In genomic region chr10:100160532-100160852, GRCm38 (mm10) we compare ENCODE assay signal across 8 mouse cellular contexts.
DNase-seq lines count a peak whose midpoint lies in the region; ATAC-seq and TF ChIP-seq lines count a peak whose summit lies in the region.

No protein-coding gene starts in this region.

- H3K79me2 ChIP-seq in heart, adult 2 months (replicated peaks; ENCODE audit: control insufficient read depth, insufficient read depth, low read length) = no peaks in the 10 kb centered on the region
- no peaks in the 10 kb centered on the region for H3K79me2 ChIP-seq in liver, adult 2 months (ENCODE audit: control insufficient read depth, insufficient read depth, low read length)

- no peak for TF ChIP-seq CTCF in heart, adult 2 months (IDR thresholded peaks at IDR 0.05)
- no peak for TF ChIP-seq CTCF in liver, adult 2 months (IDR thresholded peaks at IDR 0.05; ENCODE audit: low read depth, low read length)

- 24% methylated on average over 4 of the region's 4 CpGs for WGBS in heart, adult 2 months
- WGBS in liver, adult 2 months = 46% methylated on average over 4 of the region's 4 CpGs
- WGBS in intestine, embryonic 16.5 days = 43% methylated on average over 4 of the region's 4 CpGs
- 47% methylated on average over 4 of the region's 4 CpGs for WGBS in stomach, embryonic 14.5 days
- 71% methylated on average over 4 of the region's 4 CpGs for WGBS in forebrain, embryonic 15.5 days

- peaks cover 6% of the 10 kb centered on the region for H3K36me3 ChIP-seq in heart, adult 2 months (ENCODE audit: control insufficient read depth, insufficient read depth, low read length)
- H3K36me3 ChIP-seq in liver, adult 2 months (ENCODE audit: control insufficient read depth, insufficient read depth, low read length) = no peaks in the 10 kb centered on the region
- H3K36me3 ChIP-seq in intestine, embryonic 16.5 days (ENCODE audit: control insufficient read depth, insufficient read depth, low read length) = no peaks in the 10 kb centered on the region
- H3K36me3 ChIP-seq in stomach, embryonic 14.5 days (ENCODE audit: control insufficient read depth, insufficient read depth, low read length) = no peaks in the 10 kb centered on the region
- no peaks in the 10 kb centered on the region for H3K36me3 ChIP-seq in forebrain, embryonic 15.5 days

- no peak for TF ChIP-seq EP300 in heart, adult 2 months (IDR thresholded peaks at IDR 0.05; ENCODE audit: insufficient read depth, low read depth, low read length)

- no peak for DNase-seq in heart, adult 2 months
- DNase-seq in heart, postnatal 14 days = no peak
- peak; percentile 18 for DNase-seq in liver, adult 2 months (ENCODE audit: extremely low read depth, low read depth, low spot score)
- no peak for DNase-seq in liver
- DNase-seq in left cerebral cortex, adult 18-20 months (ENCODE audit: low spot score in 2 of 2) = no peak

- H3K27me3 ChIP-seq in heart, adult 2 months (ENCODE audit: control insufficient read depth, insufficient read depth, low read length) = no peaks in the 10 kb centered on the region
- H3K27me3 ChIP-seq in liver, adult 2 months (ENCODE audit: control insufficient read depth, insufficient read depth, low read length) = no peaks in the 10 kb centered on the region
- H3K27me3 ChIP-seq in intestine, embryonic 16.5 days (replicated peaks; ENCODE audit: control insufficient read depth, insufficient read depth, low read length) = no peaks in the 10 kb centered on the region
- H3K27me3 ChIP-seq in stomach, embryonic 14.5 days (ENCODE audit: control insufficient read depth, insufficient read depth, low read length) = no peaks in the 10 kb centered on the region
- no peaks in the 10 kb centered on the region for H3K27me3 ChIP-seq in forebrain, embryonic 15.5 days

- H3K27ac ChIP-seq in heart, adult 2 months = peak overlapping the region; percentile 86
- peak overlapping the region; percentile 56; the same call in 1 of the 2 replicates for H3K27ac ChIP-seq in liver, adult 2 months (replicated peaks; ENCODE audit: insufficient read depth, low read depth, low read length)
- H3K27ac ChIP-seq in intestine, embryonic 16.5 days (ENCODE audit: low read length) = no peak overlapping the region
- peak overlapping the region; percentile 52; the same call in 1 of the 2 replicates for H3K27ac ChIP-seq in stomach, embryonic 14.5 days (ENCODE audit: low read length)
- no peak overlapping the region for H3K27ac ChIP-seq in forebrain, embryonic 15.5 days (replicated peaks)

- peaks cover 13% of the 10 kb centered on the region; the same call in 1 of the 2 replicates for H3K4me1 ChIP-seq in heart, adult 2 months (ENCODE audit: control insufficient read depth, insufficient read depth, low read length)
- H3K4me1 ChIP-seq in liver, adult 2 months (ENCODE audit: control insufficient read depth, insufficient read depth, low read length) = no peaks in the 10 kb centered on the region
- no peaks in the 10 kb centered on the region for H3K4me1 ChIP-seq in intestine, embryonic 16.5 days (ENCODE audit: control insufficient read depth, insufficient read depth, low read length)
- no peaks in the 10 kb centered on the region for H3K4me1 ChIP-seq in stomach, embryonic 14.5 days (ENCODE audit: control insufficient read depth, insufficient read depth, low read length)
- no peaks in the 10 kb centered on the region for H3K4me1 ChIP-seq in forebrain, embryonic 15.5 days

- H3K4me2 ChIP-seq in intestine, embryonic 16.5 days (ENCODE audit: low read depth, low read length) = 0 out of 2 replicates have a peak overlapping the region, but pooled peaks have one; percentile 10
- H3K4me2 ChIP-seq in stomach, embryonic 14.5 days (replicated peaks; ENCODE audit: low read depth, low read length) = 0 out of 2 replicates have a peak overlapping the region, but pooled peaks have one; percentile 6
- no peak overlapping the region for H3K4me2 ChIP-seq in forebrain, embryonic 15.5 days (replicated peaks)

- 0 out of 2 replicates have a peak, but pooled peaks have one; percentile 16 for ATAC-seq in intestine, embryonic 16.5 days
- no peak for ATAC-seq in stomach, embryonic 14.5 days (ENCODE audit: insufficient number of reproducible peaks, insufficient read depth, low FRiP score, low read depth)
- ATAC-seq in forebrain, embryonic 15.5 days (replicated peaks) = no peak

- no peaks in the 10 kb centered on the region for H3K9me3 ChIP-seq in intestine, embryonic 16.5 days (ENCODE audit: control insufficient read depth, low read length)
- H3K9me3 ChIP-seq in stomach, embryonic 14.5 days (ENCODE audit: control insufficient read depth, low read depth, low read length) = no peaks in the 10 kb centered on the region; the same call in 1 of the 2 replicates
- H3K9me3 ChIP-seq in forebrain, embryonic 15.5 days = no peaks in the 10 kb centered on the region

- intact Hi-C loops in heart, adult 2 months (cut with DNase I) = loop anchor here (5.0 to 10.0 kb wide), 2 partner anchors 416 to 473 kb away; no protein-coding TSS in a partner anchor
- intact Hi-C loops in heart, postnatal 14 days (cut with DNase I) = no loop called here

- no peak overlapping the region for H3K4me3 ChIP-seq in heart, adult 2 months
- H3K4me3 ChIP-seq in liver, adult 2 months (ENCODE audit: insufficient read depth, low read depth, low read length) = no peak overlapping the region
- no peak overlapping the region for H3K4me3 ChIP-seq in intestine, embryonic 16.5 days (ENCODE audit: low read length)
- no peak overlapping the region for H3K4me3 ChIP-seq in stomach, embryonic 14.5 days (ENCODE audit: low read depth, low read length)
- H3K4me3 ChIP-seq in forebrain, embryonic 15.5 days = no peak overlapping the region

- no peak overlapping the region for H3K9ac ChIP-seq in heart, adult 2 months (ENCODE audit: low read depth, low read length)
- no peak overlapping the region for H3K9ac ChIP-seq in liver, adult 2 months (ENCODE audit: low read depth, low read length)
- no peak overlapping the region for H3K9ac ChIP-seq in intestine, embryonic 16.5 days (ENCODE audit: low read depth, low read length)
- no peak overlapping the region for H3K9ac ChIP-seq in stomach, embryonic 14.5 days (replicated peaks; ENCODE audit: low read depth, low read length)
- H3K9ac ChIP-seq in forebrain, embryonic 15.5 days (replicated peaks) = no peak overlapping the region

- no peak for TF ChIP-seq POLR2A in heart, adult 2 months (IDR thresholded peaks at IDR 0.05; ENCODE audit: insufficient read depth, low read depth, low read length)
- TF ChIP-seq POLR2A in liver, adult 2 months (IDR thresholded peaks at IDR 0.05; ENCODE audit: extremely low read depth, insufficient read depth, low read length) = no peak

Comparison
In these comparisons a context has a peak if more than half of its experiments do, and no peak if none do; other contexts are left out.
1. H3K27ac ChIP-seq: peak in heart, adult 2 months (single experiment), liver, adult 2 months (single experiment) and stomach, embryonic 14.5 days (single experiment); none in intestine, embryonic 16.5 days (single experiment) and forebrain, embryonic 15.5 days (single experiment).